In the genomic region with DNA sequence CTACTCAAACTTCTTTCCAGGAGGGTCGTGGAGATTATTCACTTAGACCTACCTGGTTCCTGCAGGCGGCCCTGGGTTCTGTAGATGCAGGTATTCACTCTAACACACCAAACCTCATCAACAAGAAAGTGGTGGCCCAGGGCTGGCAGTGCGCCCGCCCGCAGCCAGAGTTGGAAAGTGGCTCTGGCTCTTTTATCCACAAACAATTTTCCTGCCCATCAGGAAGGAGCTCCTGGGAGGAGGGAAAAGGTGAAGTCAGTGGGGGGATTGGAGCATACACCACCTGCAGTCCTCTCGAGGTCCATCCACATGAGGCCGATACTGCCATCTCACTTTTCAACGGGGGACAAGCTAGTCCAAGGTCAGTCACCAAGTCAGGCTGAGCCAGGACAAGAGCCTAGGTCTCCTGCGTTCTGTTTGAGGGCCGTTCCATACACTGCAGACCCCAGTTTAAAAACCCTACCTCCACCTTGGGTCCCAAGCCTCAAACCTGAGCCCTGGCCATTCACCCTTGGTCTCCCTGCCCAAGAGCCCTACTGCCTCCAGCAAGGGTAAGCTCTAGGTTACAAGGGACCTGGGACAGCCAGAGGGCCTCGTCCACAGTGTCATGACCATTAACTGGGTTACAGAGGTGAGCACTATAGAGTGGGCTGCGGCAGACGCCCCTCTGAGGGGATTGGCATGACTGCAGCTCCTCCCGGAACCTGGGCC, we compare ENCODE assay signal across 7 mouse cellular contexts. TPM values are rescaled to one million over a fixed set of nuclear protein-coding genes. Genes with fewer than 3 reads are reported as not detected.
A peak's percentile ranks its signal among the peaks of the same experiment; 100 is the strongest.
DNase-seq lines count a peak whose midpoint lies in the region; ATAC-seq and TF ChIP-seq lines count a peak whose summit lies in the region.

No protein-coding gene starts in this region.

- H3K27ac ChIP-seq in thymus, adult 2 months (ENCODE audit: control insufficient read depth, insufficient read depth, low read length): no peak overlapping the region
- no peak overlapping the region for H3K27ac ChIP-seq in embryonic facial prominence, embryonic 14.5 days (replicated peaks; ENCODE audit: low read depth, low read length)
- peak overlapping the region; percentile 91 for H3K27ac ChIP-seq in limb, embryonic 10.5 days
- 0 out of 2 replicates have a peak overlapping the region, but pooled peaks have one; percentile 60 for H3K27ac ChIP-seq in olfactory bulb, adult 2 months (ENCODE audit: insufficient read depth, low read depth, low read length)

- no peaks in the 10 kb centered on the region for H3K27me3 ChIP-seq in thymus, adult 2 months (ENCODE audit: control insufficient read depth, insufficient read depth, low read length)
- H3K27me3 ChIP-seq in embryonic facial prominence, embryonic 14.5 days (replicated peaks; ENCODE audit: control insufficient read depth, insufficient read depth, low read length): no peaks in the 10 kb centered on the region
- peaks cover 4% of the 10 kb centered on the region; the same call in 1 of the 2 replicates for H3K27me3 ChIP-seq in limb, embryonic 10.5 days (ENCODE audit: low read depth, poor library complexity, severe bottlenecking)

- no peak for ATAC-seq in embryonic facial prominence, embryonic 14.5 days (ENCODE audit: low read depth)

- H3K36me3 ChIP-seq in thymus, adult 2 months (ENCODE audit: control insufficient read depth, insufficient read depth, low read length): no peaks in the 10 kb centered on the region
- peaks cover 31% of the 10 kb centered on the region for H3K36me3 ChIP-seq in embryonic facial prominence, embryonic 14.5 days (ENCODE audit: control insufficient read depth, insufficient read depth, low read length)
- H3K36me3 ChIP-seq in limb, embryonic 10.5 days: peaks cover 42% of the 10 kb centered on the region

- H3K9me3 ChIP-seq in embryonic facial prominence, embryonic 14.5 days (ENCODE audit: control insufficient read depth, low read length): no peaks in the 10 kb centered on the region
- no peaks in the 10 kb centered on the region for H3K9me3 ChIP-seq in limb, embryonic 10.5 days (replicated peaks)

- H3K9ac ChIP-seq in embryonic facial prominence, embryonic 14.5 days (ENCODE audit: low read depth, low read length): peak overlapping the region; percentile 84

- H3K4me1 ChIP-seq in thymus, adult 2 months (replicated peaks; ENCODE audit: control insufficient read depth, insufficient read depth, low read length): peaks cover 13% of the 10 kb centered on the region
- H3K4me1 ChIP-seq in embryonic facial prominence, embryonic 14.5 days (ENCODE audit: control insufficient read depth, insufficient read depth, low read length): peaks cover 6% of the 10 kb centered on the region
- peaks cover 29% of the 10 kb centered on the region for H3K4me1 ChIP-seq in limb, embryonic 10.5 days
- H3K4me1 ChIP-seq in olfactory bulb, adult 2 months (ENCODE audit: control insufficient read depth, insufficient read depth, low read length): peaks cover 22% of the 10 kb centered on the region

- TF ChIP-seq POLR2A in thymus, adult 2 months (IDR thresholded peaks at IDR 0.05; ENCODE audit: control insufficient read depth, extremely low read depth, insufficient read depth, low read length, poor library complexity): no peak
- TF ChIP-seq POLR2A in olfactory bulb, adult 2 months (IDR thresholded peaks at IDR 0.05; ENCODE audit: insufficient read depth, low read depth, low read length): no peak

- peak overlapping the region; percentile 66 for H3K4me3 ChIP-seq in thymus, adult 2 months (ENCODE audit: control insufficient read depth, insufficient read depth, low read length)
- H3K4me3 ChIP-seq in embryonic facial prominence, embryonic 14.5 days (ENCODE audit: low read depth, low read length): peak overlapping the region; percentile 91
- H3K4me3 ChIP-seq in limb, embryonic 10.5 days: peak overlapping the region; percentile 90
- H3K4me3 ChIP-seq in olfactory bulb, adult 2 months (ENCODE audit: insufficient read depth, low read depth, low read length): peak overlapping the region; percentile 92

- H3K4me2 ChIP-seq in embryonic facial prominence, embryonic 14.5 days (ENCODE audit: low read depth, low read length): peak overlapping the region; percentile 98

- DNase-seq in thymus, adult 2 months: peak; percentile 41
- no peak for DNase-seq in thymus, postnatal 4 days
- DNase-seq in embryonic facial prominence, embryonic 14.5 days (ENCODE audit: low spot score): no peak
- DNase-seq in limb, embryonic 10.5 days (ENCODE audit: low spot score): no peak
- no peak for DNase-seq in urinary bladder, adult 2 months (ENCODE audit: low spot score)
- DNase-seq in thymus, postnatal 0 days (ENCODE audit: low spot score): no peak

- 57% methylated on average over 14 of the region's 14 CpGs for WGBS in thymus, adult 2 months
- WGBS in embryonic facial prominence, embryonic 14.5 days: 47% methylated on average over 12 of the region's 14 CpGs
- WGBS in limb, embryonic 10.5 days: 49% methylated on average over 14 of the region's 14 CpGs
- 34% methylated on average over 14 of the region's 14 CpGs for WGBS in olfactory bulb, adult 2 months

- TF ChIP-seq CTCF in thymus, adult 2 months (IDR thresholded peaks at IDR 0.05; ENCODE audit: borderline replicate concordance, control insufficient read depth, extremely low read depth, insufficient read depth, low read length, poor library complexity): no peak
- no peak for TF ChIP-seq CTCF in olfactory bulb, adult 2 months (IDR thresholded peaks at IDR 0.05; ENCODE audit: insufficient read depth, low read depth, low read length)

RNA-seq across cellular contexts. Expression of gene Ankrd9, which starts 0.8 kb away (rescaled TPM):
- 32.6 and 33.0 TPM in 2 replicates for polyA plus RNA-seq in thymus, adult 2 months (2012; rRNA removed)
- 11.1 and 13.2 TPM in 2 replicates for polyA plus RNA-seq in embryonic facial prominence, embryonic 14.5 days (2014; fragmentation: Nextera tagmentation; extraction: Ambion mirVana)
- polyA plus RNA-seq in limb, embryonic 10.5 days (2016; fragmentation: Nextera tagmentation; extraction: Ambion mirVana): 15.2 and 17.2 TPM in 2 replicates
- polyA plus RNA-seq in olfactory bulb, adult 2 months (2012; ENCODE audit: insufficient read depth, insufficient read length, low replicate concordance, missing spikeins): not detected in 2 replicates
- polyA plus RNA-seq in urinary bladder, adult 2 months (2012; rRNA removed): 25.1 and 28.9 TPM in 2 replicates
- polyA plus RNA-seq in thymus, postnatal 0 days (2015; fragmentation: Nextera tagmentation; extraction: Ambion mirVana): 9.6 and 11.0 TPM in 2 replicates

Comparison
In these comparisons a context has a peak if more than half of its experiments do, and no peak if none do; other contexts are left out.
1. H3K27ac ChIP-seq: peak in limb, embryonic 10.5 days (single experiment) and olfactory bulb, adult 2 months (single experiment); none in thymus, adult 2 months (single experiment) and embryonic facial prominence, embryonic 14.5 days (single experiment).
2. RNA of gene Ankrd9, which starts 0.8 kb away (polyA plus RNA-seq): 32.6 to 33.0 TPM in thymus, adult 2 months, 25.1 to 28.9 TPM in urinary bladder, adult 2 months, 15.2 to 17.2 TPM in limb, embryonic 10.5 days, 11.1 to 13.2 TPM in embryonic facial prominence, embryonic 14.5 days and 9.6 to 11.0 TPM in thymus, postnatal 0 days; not detected in olfactory bulb, adult 2 months; every median in the first group is over 10 times any median in the second.
3. Peak in every context shown above with its lines, with median percentiles within 50 percentile points of each other: H3K4me3 ChIP-seq.